ENCODE assay signal across 8 mouse cellular contexts in genomic region chr2:142698650-142699049, GRCm38 (mm10).
DNase-seq lines count a peak whose midpoint lies in the region; ATAC-seq lines count a peak whose summit lies in the region.

No protein-coding gene starts in this region.

- peak; percentile 19 to 27 for DNase-seq in frontal cortex, postnatal 10 days (ENCODE audit: low spot score in 2 of 2)
- DNase-seq in frontal cortex, postnatal 14 days (ENCODE audit: low spot score in 2 of 2): no peak
- DNase-seq in retina, postnatal 1 day: peak; percentile 86
- no peak for DNase-seq in retina, embryonic 14.5 days (ENCODE audit: low spot score)
- peak; percentile 50 to 55 for DNase-seq in heart, postnatal 36 days
- peak; percentile 36 for DNase-seq in right cerebral cortex, postnatal 4 days
- DNase-seq in urinary bladder, postnatal 10 days (ENCODE audit: low spot score): no peak

- intact Hi-C loops in heart, postnatal 36 days (cut with DNase I): no loop called here

- no peak for ATAC-seq in megakaryocyte-erythroid progenitor cell, adult 5-6 weeks (replicated peaks; ENCODE audit: low FRiP score, low TSS enrichment, poor library complexity, severe bottlenecking)

Comparison
In these comparisons a context has a peak if more than half of its experiments do, and no peak if none do; other contexts are left out.
1. DNase-seq: peak in frontal cortex, postnatal 10 days (2 of 2), retina, postnatal 1 day (single experiment), heart, postnatal 36 days (2 of 2) and right cerebral cortex, postnatal 4 days (single experiment); none in frontal cortex, postnatal 14 days (0 of 2), retina, embryonic 14.5 days (single experiment) and urinary bladder, postnatal 10 days (single experiment).